Mouse (Mus musculus) erythroblast, adult 5-6 weeks (primary cell): ENCODE data around the gene Pex12. TPM values are rescaled to one million over a fixed set of nuclear protein-coding genes. Genes with fewer than 3 reads are reported as not detected.
"Not testable (repeated sequence)": the region's sequence is repeated elsewhere in the genome, so short reads cannot be mapped to it uniquely, and the experiment has no call there.

Experiments used
- ATAC-seq: replicated peaks from 2 replicates; pipeline ENCODE4 v1.8.0; 2016; ENCODE audit warnings: moderate number of reproducible peaks, mild to moderate bottlenecking, moderate TSS enrichment, inconsistent platforms; ENCODE audit not compliant: poor library complexity, low FRiP score, severe bottlenecking
- total RNA-seq, 2 experiments: library from RNA; stranded (forward) in 1 of 2; stranded (reverse) in 1 of 2; fragments of 150-400 nt in 1 of 2; fragments of 200-764, 138-1000 nt in 1 of 2; gene quantifications; 2 replicates each; pipeline versions ENCODE4 v1.2.3 to v1.2.4; 2015 to 2017; ENCODE audit warnings: low replicate concordance in 2 of 2

Pex12 gene
- total RNA-seq (2015; ENCODE audit: low replicate concordance) (1.3 and 2.9 TPM in 2 replicates), total RNA-seq (2017; ENCODE audit: low replicate concordance) (1.3 and 3.9 TPM in 2 replicates)

DNA sequence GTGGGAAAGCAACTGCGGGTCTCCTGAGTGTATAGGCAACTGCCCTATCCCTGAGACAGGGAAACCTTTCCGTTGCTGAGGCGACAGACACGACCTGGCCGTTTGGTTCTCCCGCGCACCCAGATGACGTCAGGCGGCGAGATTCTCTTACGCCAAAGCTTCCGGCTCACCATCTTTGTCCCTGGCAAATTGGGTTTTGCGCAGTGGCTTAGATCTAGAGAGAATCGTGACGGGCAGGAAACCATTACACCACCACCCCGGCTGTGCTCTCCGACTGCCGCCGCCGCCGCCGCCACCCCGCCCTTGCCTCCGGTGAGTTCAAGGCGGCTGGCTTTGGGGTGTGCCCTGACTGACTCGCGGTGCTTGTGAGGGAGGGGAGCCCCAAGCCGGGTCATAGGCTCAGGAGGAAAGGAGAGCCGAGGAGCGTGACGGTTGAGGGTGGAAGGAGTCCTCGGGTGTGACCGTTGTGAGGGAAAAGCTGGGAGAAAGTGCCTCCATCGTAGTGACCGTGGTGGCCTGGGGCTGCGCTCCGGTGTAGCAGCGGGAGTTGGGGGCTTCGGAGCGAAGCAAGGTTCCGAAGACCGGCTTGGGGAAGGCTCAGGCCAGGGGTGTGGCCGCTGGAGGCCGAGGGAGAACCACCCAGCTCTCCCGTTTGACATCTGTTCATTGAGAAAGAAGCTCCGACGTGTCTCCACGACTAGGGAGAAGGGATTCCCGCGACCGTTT, at the start of gene Pex12:
TSS of gene Pex12 (minus strand) at position 61 of the 726 bp plus-strand sequence.
- ATAC-seq: peak; percentile 76

DNA sequence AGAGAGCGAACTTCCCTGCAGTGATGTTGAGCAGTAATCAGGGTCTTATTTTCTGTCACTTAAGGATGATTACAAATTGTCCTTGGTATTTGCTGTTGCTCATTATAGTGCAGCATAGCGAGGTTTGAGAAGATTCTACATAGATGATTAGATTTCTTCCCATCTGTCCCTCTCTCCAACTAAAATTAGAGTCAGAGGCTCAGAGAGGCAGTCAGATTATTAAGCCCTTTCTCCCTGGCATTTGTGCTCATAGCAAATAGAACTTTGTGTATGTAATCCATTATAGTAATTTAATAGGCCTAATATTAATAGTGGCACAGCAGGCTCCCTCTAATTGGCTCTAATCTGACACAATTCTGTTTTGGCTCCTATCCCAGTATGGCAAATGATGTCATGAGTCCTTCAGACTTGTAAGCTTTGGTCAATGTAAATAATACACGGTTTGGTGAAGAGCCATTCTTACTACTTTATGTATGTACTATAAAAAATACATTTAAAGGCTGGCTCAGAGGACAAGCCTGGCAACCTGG, 39.4 kb upstream of the Pex12 start:
- no peak for ATAC-seq

DNA sequence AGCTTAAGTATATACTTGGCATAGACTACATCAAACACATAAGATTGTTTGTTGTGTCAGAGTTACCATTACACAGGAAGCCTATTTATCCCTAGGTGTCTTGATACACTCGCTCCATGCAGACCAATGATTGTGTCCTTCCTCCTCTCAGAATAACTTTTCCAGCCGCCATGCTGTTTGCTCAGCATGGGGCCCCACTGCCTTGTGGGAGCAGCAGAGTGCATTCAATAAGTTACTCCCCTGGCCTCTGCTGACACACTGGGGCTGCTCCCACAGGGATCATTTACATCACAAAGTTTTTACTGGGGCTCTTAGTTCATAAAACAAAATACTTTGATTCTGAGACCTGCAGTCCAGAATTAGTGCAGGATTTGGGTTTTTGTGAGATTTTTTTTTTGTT, 37.3 kb upstream of the Pex12 start:
- ATAC-seq: no peak

DNA sequence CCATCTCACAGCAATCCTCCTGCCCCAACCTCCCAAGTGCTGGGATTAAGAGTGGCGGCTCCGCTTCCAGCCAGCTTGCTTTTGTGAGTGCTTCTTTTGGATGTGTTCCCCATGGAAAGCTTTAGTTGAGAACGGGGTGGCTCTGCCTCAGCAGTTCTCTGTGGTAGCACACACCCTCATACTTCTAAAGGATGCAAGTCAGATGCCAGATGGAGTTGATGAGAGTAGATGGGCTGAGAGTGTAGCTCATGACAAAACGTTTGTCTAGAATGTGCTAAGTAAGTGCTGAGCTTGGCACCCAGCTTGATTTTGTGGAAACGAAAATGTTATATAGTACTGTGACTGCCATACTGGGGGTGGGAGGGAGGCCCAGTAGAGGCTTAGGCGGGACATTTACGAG, 33.4 kb upstream of the Pex12 start:
- no peak for ATAC-seq

DNA sequence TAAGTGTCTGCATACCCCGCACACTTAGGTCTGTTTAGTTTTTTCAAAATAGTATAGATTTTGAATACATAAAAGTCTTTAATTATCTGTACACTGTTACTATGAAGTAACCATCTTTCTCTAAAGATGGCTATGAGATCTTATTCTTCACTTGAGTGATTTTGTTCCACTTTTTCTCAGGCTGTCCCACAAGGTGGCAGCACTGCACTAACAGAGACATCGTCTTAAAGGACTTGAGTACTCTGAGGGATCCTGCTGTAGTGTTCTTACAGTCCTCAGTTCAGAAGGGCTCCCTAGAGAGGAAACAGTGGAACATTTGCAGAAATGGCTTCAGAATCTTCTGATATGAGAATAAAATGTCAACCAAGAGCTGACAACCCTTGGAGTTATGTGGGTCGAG, 25.0 kb upstream of the Pex12 start:
- ATAC-seq: peak; percentile 71

DNA sequence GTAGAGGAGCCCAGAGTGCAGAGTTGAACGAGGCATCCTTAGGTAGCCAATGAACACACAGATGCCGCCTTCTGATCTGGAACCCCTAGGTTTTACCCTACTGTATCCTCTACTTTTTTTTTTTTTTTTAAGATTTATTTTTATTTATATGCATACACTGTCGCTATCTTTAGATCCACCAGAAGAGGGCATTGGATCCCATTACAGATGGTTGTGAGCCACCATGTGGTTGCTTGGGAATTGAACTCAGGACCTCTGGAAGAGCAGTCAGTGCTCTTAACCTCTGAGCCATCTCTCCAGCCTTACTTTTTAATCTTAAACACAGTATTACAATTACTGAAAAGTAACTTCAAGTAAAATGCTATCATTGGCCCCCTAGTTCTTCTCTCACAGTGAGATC, 24.3 kb upstream of the Pex12 start:
- ATAC-seq: not testable (repeated sequence)

DNA sequence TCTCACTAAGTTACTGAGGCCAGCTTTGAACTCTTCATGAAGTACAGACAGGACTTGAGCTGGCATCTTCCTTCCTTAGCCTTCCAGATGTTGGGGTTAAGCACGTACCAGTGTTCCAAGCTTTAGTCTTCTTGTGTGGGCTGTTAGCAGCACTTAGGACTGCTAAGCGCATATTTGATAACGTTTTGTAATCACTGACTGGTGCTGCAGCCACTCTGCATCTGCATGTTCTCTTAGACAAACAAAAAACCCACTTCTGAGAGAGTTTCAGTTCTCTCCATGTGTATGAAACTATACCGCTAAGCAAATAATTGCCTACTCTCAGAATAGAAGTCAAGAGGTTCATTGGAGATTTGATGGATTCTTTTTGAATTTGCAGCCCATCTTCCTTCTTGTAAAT, 16.7 kb upstream of the Pex12 start:
- ATAC-seq: no peak

DNA sequence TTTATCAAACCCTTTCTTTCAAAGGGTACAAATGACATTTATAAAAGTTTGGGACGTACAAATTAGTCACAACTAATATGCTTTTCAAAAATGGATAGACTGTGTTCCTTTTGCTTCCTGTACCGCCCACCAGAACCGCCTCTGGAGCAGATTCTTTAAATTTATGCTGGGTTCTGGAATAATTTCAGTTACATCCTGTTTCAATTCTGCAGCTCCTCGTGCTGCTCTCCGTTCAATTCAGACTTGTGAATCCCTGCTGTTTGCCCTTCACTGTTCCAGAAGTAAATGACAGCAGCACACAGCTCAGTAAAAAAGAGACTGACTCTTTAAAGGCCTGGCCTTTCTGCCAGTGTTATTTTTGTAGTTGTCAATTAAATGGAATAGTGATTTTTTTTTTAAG, 10.1 kb upstream of the Pex12 start:
- no peak for ATAC-seq

DNA sequence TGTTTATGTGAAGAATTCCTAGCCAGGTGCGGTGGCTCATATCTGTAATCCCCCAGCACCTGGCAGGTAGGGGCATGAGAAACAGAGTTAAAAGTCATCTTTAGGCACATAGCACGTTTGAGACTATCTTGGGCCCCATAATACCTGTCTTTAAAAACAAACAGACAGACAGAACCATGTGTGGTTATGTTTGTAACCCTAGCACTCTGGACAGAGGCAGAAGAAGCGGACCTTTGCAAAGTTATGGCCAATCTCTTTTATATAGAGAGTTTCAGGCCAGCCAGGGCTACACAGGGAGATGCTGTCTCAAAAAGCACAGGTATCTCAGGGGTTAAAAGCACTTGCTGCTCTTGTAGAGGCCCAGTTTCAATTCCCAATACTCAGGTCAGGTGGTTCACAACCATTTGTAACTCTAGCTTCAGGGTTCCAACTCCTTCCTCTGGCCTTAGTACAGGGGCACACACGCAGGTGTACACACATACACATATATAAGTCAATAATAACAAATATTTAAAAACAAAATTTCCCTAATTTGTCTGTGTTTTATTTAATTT, 4.4 kb upstream of the Pex12 start:
- no peak for ATAC-seq

DNA sequence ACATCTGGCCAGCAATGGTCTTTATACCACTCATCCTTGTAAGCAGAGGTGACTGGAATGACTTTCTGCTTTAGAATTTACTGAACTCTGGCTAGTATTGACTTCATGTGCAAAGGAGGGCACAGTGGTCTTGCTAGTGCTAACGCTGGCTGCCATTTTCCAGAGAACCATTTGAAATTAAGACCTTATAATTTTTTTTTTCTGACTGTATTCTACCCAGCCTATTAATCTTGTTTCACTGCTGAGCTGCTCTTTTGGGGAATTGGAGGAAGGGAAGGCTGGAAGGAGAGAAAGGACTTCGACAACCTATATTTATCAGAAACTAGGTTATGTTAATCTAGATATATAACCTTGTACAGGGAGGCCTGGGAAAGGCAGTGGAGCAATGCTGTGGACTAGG, 2.1 kb upstream of the Pex12 start:
- ATAC-seq: no peak

DNA sequence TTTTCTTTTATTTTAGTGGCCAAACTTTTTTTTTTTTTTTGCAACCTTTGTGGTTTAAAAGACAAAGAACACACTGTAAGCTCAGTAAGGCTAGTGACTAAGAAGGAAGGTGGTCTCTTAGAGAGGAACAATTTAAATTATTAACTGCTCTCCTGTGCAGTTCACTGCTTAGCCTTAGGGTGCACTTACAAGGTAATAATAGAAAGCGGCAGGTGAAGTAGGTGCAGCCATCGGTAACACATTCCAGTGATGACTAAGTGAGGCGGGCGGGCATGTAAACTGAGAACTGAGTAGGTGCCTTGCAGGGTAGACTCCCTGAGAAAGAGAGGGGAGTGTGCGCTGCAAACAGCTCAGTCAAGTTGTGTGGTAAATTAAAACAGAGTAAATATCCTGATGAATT, 1.4 kb upstream of the Pex12 start:
- ATAC-seq: no peak

DNA sequence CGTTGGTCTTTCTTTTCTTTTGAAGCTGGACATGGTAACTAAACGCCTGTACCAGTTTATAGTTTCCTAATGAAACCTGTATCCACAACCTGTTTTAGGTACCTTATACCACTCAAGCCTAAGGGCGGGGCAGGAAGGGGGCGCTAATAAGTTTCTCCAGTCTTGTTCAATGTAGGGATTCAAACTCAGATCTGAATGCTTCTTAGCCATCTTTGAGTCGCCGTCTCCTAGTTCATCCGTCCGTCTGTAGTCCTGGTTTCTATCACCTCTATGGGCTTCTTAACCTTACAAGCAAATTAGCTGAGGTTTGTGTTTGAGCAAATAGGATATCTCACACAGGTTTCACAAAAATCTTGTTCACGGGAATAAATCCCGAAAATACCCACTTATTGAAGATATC, 262 bp downstream of the Pex12 start:
- peak; percentile 24; the same call in 1 of the 2 replicates for ATAC-seq

DNA sequence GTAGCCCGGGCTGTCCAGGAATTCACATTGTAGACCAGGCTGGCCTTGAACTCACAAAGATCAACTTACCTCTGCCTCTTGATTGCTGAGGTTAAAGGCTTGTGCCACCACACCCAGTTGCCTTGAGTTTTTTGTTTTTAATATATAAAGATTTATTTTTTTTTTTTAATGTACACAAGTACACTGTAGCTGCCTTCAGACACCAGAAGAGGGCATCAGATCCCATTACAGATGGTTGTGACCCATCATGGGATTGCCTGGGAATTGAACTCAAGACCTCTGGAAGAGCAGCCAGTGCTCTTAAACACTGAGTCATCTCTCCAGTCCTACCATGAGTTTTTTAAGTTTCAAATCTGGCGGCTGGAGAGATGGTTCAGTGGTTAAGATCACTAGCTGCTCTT, 955 bp downstream of the Pex12 start:
- no peak for ATAC-seq

DNA sequence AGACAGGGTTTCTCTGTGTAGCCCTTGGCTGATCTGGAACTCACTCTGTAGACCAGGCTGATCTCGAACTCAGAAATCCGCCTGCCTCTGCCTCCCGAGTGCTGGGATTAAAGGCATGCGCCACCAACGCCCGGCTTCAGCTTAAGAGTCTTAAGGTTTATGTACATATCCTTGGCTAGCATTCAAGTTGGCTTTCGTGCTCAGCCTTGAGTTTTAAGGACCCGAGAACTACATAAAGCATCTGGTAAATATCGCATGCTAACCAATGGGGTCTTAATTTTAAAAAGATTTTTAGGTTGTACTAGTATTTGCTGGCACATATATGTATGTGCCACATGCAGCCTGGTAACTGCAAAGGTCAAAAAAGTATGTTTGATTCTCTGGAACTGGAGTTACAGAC, 2.7 kb downstream of the Pex12 start:
- ATAC-seq: no peak

DNA sequence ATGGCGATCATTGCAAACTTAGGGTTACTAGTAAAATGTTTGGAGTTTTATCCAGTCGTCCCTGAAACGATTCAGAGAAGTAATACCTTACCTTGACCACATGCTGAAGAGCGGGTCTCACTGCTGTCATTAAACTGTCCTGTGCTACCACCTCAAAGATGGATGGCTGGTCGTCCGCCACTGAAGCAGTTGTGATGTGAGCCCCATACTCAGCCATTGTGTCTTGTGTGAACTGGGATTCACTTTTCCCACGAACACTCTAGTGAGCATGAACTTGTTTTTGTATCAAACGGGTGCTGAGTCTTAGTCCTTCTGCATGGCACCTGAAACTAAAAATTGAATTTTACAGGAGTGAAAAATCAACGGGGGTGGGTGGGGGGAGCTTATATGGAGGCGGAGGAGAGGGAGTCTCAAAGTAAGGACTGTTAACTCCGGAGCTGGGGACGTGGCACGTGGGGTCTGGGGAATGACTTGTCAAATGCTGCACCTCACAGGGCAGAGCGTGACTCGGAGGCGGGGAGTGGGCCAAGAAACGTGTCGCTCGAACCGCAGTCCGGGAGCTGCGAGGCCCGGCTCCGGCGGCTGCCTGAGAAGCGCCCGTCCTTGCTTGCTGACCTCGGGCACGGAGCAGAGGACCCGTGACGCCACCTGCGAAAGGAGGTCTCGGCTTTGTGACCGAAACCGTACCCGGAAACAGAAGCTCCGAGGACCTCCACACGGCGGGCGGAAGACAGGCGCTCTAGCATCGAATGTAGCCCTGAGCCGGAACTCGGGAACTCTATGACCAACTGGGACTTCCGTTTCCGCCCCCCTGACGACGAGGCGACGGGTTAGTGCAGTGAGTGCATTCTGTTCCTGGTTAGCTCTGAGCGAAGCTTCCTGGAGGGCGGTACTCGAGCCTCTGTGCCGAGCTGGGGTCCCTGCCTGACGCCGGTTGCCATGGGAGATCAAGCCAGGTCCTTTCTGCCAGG, 3.9 kb downstream of the Pex12 start, which contains the start of gene Ap2b1:
TSS of gene Ap2b1 (plus strand) at position 800 of the 971 bp plus-strand sequence.
- peak; percentile 73 for ATAC-seq

DNA sequence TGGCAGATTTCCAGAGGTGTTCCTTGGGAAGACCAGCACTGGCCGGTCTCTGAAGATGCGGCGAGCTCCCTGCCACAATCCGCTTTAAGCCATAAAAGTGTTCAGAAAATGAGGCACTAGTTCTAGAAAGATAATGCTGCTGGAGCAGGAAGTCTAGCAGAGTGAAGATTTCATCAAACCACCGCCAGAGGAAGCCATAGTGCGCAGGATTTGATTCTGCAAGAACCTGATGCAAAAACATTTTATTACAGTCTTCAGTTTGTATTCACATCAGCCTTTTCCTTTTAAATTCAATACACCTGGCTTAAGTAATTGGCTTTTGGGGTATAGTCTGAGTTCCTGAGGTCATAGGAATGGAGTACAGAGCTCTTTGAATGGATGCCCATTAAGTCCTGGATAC, 4.6 kb downstream of the Pex12 start:
- no peak for ATAC-seq

DNA sequence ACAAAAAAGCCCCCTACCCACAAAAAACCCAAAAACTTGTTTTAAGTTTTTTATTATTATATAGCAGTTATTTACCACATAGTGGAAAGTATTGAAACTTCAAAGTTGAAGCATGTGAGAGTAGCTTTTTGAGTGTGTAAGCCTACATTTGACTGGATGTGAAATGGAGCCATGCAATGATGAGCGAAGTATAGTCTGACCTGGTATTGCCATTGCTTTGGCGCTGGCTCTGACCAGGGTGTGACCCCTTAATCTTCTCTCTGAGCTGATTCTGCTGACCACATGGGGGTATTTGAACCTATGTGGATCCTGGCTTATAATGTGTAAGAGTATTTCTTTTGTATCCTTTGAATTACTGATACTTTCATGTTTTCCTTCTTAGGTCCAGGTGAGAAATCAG, 8.3 kb downstream of the Pex12 start:
- ATAC-seq: no peak

DNA sequence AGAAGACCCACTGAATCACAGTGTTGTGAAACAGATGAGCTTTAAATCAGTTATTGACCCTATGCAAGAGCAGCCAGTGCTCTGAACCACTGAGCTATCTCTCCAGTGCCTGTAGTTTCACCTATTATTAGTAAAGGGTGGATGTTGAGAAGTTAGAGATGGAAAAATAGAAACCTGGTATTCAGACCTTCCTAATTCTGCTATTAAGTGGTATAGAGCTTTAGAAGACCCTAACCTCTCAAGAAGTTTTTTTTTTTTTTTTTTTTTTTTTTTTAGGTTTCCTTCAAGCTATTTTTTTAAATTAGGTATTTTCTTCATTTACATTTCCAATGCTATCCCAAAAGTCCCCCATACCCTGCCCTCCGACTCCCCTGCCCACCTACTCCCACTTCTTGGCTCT, 9.2 kb downstream of the Pex12 start:
- no peak for ATAC-seq

DNA sequence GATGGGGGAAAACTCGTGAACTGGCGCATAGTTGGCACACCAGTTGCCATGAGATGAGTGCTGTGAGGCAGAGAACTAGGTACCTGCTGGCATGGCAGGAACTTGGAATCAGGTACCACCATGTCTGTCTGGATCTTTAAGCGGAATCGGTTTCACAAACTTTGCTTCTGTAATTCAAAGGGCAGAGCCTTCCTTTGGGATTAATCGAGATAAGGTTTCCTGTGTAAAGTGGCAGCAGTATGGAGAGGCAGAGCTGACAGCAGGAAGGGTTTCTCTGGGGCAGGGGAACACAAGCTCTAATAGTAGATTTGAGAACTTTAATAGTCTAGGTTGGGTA, 10.2 kb downstream of the Pex12 start:
- ATAC-seq: no peak
